Mouse (Mus musculus): Measurements from ENCODE around the gene Lig3.
"Not testable (repeated sequence)": the region's sequence is repeated elsewhere in the genome, so short reads cannot be mapped to it uniquely, and the experiment has no call there.

The Lig3 gene

DNA sequence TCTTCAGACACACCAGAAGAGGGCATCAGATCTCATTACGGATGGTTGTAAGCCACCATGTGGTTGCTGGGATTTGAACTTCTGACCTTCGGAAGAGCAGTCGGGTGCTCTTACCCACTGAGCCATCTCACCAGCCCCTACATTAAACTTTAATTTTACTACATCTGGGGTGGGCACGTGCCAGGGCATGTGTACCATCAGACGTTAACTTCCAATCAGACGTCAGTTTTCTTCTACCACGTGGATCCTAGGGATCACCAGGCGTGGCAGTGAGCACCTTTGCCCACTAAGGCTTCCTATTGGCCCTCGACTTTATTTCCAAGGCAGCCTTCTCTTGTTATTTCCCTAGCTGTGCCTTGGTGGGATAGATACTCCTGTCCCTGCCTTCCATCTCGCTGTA lies 51.5 kb downstream of the Lig3 start:
- peak; percentile 84 for DNase-seq

DNA sequence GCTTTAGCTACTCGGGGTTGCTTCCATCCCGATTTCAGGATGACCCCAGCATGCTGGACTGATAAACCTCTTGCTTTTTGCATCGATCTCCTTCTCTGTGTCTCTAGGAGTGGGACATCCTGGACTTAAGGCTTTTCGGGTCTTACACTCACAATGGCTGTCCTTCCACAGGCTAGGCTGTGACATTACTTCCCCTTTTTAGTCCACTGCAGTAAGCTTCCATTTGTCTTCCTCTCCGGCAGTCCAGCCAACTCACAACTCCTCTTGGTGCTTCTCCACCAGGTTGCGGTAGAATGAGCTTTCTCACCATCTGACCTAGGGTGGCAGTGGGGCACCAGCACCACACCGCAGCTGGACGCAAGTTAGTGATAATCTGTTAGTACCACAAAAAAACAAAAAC lies 53.0 kb downstream of the Lig3 start:
- DNase-seq, result no peak

- not testable (repeated sequence) for DNase-seq
Observed at GRCm38 (mm10) chr11:82834359-82834758, 53.5 kb downstream of the Lig3 start.

- DNase-seq, result no peak
Observed at GRCm38 (mm10) chr11:82835616-82836432, 54.9 kb downstream of the Lig3 start.

DNA sequence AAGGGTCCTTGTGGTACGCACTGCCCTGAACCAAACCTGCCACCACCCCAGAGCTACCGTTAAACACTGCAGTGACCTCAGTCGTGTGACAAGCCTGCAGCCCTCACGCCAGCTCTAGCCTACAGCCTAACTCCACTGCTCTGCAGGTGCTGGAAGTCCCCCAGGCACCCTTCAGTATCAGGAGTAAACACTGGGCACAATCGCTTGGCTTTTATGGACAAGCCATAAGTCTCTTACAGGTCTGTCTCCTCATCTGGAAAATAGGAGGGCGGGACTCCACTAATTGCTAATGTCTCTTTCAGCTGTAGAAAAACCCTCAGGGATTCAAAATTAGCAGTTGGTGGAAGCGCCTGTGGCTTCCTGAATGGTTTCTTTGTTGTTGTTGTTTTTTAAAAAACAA lies 56.3 kb downstream of the Lig3 start:
- no peak for DNase-seq

DNA sequence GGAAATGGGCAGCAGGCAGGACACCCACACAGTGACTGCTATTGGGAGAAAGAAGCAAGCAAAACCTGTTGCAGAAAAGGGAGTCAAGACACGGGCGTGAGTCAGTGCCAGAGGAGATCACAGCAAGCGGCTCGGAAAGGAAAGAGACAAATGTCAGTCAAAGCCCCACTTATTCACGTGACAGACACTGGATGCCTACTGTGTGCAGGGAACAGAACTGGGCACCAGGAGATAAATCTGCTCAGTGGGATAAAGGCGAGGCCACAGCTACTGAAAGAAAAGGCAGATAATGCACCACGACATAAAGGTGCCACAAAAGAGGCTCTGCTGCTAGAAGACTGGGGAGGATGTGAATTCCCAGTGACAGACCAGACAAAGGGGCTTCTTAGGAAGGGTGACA lies 56.9 kb downstream of the Lig3 start:
- DNase-seq, result no peak

DNA sequence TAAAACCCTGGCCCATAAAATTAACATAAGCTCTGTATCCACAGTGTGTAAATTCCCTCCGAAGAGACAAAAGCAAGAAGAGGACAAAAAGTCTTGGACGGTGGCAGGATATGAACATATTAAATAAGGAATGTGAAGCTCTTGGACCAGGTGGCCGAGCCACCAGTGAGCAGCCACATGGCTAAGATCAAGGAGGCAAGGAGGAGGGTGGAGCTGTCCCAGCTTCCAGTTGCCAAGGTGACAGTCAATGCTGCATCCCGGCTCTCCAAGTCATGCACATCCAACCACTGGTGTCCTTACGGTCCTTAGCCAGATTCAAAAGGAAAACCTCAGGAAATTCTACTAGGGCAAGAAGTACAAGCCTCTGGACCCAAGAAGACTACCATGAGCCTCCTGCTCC lies 57.6 kb downstream of the Lig3 start:
- DNase-seq, result no peak

DNA sequence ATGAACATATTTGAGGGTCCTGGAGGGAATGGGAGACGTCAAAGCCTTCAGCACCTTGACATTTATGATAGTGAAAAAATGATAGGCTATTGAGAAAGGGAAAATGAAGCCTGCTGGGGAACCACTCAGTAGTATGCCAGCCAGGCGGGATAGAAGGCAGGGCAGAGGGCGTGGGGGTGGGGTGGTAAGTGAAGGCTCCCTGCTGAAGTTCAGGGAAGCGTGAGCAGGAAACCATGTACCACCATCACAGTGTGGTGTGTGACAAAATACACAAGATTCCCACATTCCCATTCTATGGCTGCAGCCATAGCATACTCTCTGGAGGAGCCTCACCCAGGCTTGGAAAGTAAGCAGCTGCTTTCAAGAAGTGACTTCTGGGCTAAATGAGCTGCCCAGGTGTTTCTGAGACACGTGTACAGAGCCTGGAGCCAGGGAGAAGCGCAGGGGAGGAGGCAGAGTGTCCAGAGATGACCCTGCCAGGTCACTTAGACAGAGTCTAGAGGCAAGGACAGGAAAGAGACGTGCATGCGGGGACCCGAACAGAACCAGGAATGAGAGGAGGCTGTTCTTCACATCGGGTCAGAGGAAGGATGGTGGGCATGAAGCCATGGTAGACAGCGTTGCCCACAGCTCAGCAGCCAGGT lies 64.0 kb downstream of the Lig3 start:
- no peak for DNase-seq

DNA sequence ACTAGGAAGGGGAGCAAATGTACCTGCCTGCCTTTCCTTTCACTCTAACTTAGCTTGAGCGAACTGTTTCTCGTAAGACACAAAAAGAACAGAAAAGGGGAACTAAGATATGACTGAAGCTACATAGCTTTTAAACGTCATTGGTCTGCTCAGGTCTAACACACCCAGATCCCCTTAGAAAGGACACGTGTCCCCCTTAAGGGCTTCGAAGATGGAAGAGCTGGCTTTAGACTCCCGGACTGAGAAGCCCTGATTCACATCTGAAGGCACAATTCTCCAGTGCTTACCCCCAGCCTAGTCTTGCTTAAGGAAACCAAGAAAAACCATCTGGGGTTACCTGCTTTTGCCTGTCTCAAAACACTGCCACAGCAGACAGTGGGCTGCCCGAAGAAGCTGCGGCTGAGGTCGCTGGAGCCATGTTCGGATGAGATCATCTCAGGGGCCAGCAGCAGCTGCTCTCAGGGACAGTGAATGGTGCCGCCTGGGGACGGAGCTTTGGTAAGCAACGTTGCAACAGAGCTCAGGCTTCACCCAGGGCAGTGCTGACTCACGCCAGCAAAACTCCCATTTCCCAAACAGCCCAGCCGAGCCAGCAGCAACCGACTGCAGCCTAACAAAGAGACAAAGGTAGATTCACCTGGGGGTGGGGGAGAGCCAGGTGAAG lies 64.6 kb downstream of the Lig3 start:
- DNase-seq, result peak; percentile 46

GRCm38 (mm10) chr11:82846079-82846436 lies 65.2 kb downstream of the Lig3 start:
- no peak for DNase-seq

GRCm38 (mm10) chr11:82846938-82847337 lies 66.0 kb downstream of the Lig3 start:
- DNase-seq, result no peak

- DNase-seq, result no peak
Observed at GRCm38 (mm10) chr11:82847571-82848000, 66.7 kb downstream of the Lig3 start.

- DNase-seq, result peak; percentile 52
Observed at GRCm38 (mm10) chr11:82850259-82850658, 69.4 kb downstream of the Lig3 start.

- no peak for DNase-seq
Observed at GRCm38 (mm10) chr11:82852115-82852514, 71.2 kb downstream of the Lig3 start.

DNA sequence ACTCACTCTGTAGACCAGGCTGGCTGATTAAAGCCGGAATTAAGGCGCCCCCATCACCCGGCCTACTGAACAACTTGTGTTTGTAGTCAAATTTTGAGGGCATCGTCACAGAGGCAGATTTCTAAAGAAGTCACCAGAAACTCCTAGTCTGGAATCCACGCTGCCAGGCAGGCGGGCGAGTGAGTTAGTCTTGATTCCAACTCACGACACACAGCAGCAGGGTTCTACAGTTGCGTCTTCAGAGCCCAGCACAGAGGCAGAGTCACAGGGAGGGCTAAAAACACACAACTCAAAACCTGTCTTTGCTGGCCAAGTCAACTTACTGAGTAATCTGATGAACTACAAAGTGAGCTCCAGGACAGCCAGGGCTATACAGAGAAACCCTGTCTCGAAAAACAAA lies 71.6 kb downstream of the Lig3 start:
- DNase-seq, result no peak

DNA sequence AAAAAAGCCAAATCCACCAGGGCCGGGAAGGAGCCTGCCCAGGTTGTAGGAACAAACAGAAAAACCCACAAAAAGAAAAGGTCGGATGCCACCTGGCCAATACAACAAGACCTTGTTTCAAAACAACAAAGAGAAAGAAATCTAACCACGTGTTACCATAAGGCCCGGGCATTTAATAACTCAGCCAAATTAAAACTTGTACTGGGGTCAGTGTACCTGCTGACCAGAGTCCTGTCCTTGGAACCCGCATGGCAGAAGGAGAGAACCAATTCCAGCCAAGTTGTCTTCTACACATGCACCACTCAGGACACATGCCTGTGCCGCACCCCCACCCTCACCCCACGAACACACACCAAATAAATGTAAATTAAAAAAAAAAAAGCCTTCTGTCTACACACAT lies 72.0 kb downstream of the Lig3 start:
- peak; percentile 76 for DNase-seq

Data from kidney, adult 9 months (tissue).